Mouse (Mus musculus) layer of hippocampus, postnatal 14 days (tissue): ENCODE results near the gene Cyp1b1. TPM values are rescaled to one million over a fixed set of nuclear protein-coding genes. Genes with fewer than 3 reads are reported as not detected.

Source experiments
- DNase-seq, 2 experiments: peaks; one replicate each; pipeline ENCODE4 v3.0.0; 2021 to 2022; ENCODE audit warnings: low spot score in 2 of 2, mixed read lengths in 1 of 2
- total RNA-seq, 2 experiments: library from RNA; stranded (reverse); gene quantifications; 2 replicates each; pipeline ENCODE4 v1.2.3; 2021

Gene Cyp1b1
- total RNA-seq, 2 experiments from 2014 or later = 4.7 to 6.1 TPM

DNA sequence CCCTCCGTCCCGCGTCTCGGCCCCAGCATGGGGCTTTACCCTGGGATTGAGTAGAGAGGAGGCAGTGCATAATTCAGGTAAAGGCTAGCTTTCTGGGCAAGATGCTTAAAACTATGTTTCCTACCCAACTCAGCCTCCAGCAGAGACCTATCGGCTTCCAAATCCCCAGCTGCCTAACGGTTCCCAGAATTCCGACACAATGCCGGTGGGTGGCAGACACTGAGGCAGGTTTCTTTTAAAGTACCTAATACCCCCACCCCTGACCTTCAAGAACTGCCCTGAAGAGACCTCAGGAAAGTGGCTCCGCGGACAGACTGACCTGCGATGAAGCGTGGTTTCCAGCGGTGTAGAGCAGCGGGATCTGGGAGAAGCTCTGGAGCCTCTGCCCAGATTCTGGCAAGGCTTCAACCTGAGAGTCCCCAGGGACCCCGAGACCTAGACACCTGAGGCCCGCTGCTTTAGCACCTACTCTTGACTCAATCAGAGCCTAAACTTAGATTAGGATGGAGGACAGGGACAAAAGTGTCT lies 429 bp downstream of the Cyp1b1 start:
- no peak for DNase-seq

DNA sequence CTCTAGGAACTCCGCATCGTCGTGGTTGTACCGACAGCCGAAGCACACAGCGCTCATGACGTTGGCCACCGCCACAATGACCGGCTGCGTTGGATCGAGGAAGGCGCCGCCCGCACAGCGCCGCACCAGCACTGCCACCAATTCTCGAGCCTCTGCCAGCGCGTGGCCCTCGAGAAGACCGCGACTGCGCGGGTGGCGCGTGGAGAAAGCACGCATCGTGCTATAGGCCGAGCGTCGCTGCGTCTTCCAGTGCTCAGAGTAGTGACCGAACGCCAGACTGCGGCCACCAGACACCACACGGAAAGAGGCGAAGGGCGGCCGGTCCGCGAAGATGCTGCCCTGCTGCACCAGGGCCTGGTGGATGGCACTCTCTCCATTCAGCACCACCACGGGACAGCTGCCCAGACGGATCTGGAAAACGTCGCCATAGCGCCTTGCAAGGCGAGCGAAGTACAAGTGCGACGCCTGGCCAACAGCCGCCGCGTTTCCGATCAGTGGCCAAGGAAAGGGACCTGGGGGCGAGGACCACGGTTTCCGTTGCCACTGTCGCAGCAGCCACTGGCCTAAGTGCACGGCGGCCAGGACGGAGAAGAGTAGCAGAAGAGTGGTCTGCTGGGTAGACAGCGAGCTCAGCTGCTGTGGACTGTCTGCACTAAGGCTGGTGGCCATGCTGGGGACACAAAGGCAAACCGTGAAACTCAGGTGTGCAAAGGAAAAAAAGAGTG lies 1.1 kb downstream of the Cyp1b1 start:
- DNase-seq = no peak

- DNase-seq = no peak
Observed at GRCm38 (mm10) chr17:79713276-79713642, 1.6 kb downstream of the Cyp1b1 start.

- DNase-seq = no peak
Observed at GRCm38 (mm10) chr17:79712536-79712935, 2.3 kb downstream of the Cyp1b1 start.

DNA sequence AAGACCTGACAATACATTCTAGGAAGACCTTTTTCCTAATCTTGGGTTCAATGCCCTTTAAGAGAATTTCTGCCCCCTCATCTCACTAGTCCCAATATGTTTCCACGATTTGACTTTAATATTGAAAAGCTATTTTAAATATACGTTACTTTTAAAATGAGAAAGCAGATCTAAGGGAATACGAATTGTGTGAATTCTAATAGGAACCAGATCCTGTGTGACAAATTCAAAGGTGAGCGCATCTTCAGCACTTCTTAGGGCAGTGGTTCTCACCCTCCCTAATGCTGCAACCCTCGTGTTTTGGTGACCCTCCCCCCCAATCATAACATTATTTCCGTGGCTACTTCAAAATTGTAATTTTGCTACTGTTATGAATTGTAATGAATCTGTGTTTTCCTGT lies 2.9 kb downstream of the Cyp1b1 start:
- DNase-seq = no peak

DNA sequence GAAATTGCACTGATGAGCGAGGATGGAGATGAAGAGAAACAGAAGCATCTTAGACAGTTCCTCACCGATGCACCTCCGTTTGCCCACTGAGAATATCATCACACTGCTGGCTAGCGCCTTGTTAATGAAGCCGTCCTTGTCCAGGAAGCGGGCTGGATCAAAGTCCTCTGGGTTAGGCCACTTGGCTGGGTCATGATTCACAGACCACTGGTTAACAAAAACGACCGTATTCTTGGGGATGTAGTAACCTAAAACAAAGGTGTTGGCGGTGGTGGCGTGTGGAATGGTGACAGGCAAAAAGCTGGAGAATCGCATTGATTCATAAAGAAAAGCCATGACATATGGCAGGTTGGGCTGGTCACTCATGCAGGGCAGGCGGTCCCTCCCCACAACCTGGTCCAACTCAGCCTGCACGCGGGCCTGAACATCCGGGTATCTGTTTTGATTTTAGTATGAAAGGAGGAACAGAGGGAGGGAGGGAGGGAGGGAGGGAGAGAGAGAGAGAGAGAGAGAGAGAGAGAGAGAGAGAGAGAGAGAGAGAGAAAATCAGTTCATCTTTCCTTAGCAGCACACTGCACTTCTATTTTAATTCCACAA lies 4.5 kb downstream of the Cyp1b1 start:
- DNase-seq = no peak

GRCm38 (mm10) chr17:79709718-79710117 lies 5.1 kb downstream of the Cyp1b1 start:
- DNase-seq = no peak

GRCm38 (mm10) chr17:79708168-79708567 lies 6.7 kb downstream of the Cyp1b1 start:
- DNase-seq = no peak

GRCm38 (mm10) chr17:79705671-79706455 lies 9.0 kb downstream of the Cyp1b1 start:
- no peak for DNase-seq

DNA sequence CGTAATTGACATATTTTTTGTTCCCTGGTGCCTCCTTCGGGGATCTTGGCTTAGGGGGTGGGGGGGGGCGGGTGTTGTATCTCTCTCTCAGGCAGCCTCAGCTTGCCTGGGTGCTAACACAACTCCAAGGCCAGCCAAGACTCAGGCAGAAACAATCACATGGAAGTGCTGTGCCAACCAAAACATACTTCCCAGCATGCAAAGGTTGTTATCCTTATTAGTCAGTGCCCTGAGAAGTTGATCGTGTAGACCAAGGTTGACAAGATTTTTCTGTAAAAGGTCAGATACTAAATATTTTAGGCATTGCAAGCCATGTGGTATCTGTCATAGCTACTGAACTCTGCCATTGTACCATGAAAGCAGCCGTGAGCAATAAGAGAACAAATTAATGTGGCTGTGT lies 14.0 kb downstream of the Cyp1b1 start:
- DNase-seq = no peak

DNA sequence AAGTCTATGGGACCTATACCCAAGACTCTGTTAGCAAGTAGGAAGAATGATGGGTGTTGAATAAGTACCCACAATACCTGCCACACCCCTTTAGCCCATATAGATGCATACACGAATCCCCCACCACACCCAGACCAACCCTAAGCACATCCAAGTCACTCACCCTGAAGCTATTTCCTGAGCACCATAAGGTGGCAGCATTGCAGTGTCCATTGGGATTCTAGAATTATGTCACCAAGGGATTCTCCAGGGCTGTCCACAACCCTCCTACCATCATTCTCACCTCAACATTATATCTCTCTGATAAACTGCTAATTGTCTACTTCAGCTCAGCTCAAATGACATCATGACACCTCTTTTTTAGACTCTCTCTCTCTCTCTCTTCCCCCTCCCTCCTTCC lies 15.7 kb downstream of the Cyp1b1 start:
- DNase-seq = no peak

GRCm38 (mm10) chr17:79695541-79695940 lies 19.3 kb downstream of the Cyp1b1 start:
- no peak for DNase-seq

GRCm38 (mm10) chr17:79695106-79695505 lies 19.8 kb downstream of the Cyp1b1 start:
- no peak for DNase-seq

DNA sequence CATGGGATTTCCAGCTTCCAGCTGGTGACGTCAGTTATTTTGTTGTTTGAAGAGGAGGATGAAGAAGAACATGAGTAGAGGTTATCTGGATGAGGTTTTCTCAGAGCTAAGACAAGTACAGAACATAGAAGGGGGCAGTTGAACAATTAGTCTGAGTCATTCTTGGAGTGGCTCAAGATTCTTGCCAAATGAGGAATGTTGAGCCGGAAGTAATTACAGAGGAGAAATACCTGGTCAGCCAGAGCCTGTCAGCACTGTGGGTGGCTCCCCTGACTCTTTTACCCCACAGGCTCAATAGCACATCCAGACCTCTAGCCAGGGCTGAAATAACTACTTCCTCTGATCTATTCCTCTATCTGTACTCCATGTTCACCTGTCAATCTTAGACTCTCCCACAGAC lies 44.0 kb downstream of the Cyp1b1 start:
- DNase-seq = no peak

- DNase-seq = no peak
Observed at GRCm38 (mm10) chr17:79664106-79664417, 50.8 kb downstream of the Cyp1b1 start.

GRCm38 (mm10) chr17:79663393-79664105 lies 51.3 kb downstream of the Cyp1b1 start:
- peak in 1 of 2 experiments; percentile 67 for DNase-seq

DNA sequence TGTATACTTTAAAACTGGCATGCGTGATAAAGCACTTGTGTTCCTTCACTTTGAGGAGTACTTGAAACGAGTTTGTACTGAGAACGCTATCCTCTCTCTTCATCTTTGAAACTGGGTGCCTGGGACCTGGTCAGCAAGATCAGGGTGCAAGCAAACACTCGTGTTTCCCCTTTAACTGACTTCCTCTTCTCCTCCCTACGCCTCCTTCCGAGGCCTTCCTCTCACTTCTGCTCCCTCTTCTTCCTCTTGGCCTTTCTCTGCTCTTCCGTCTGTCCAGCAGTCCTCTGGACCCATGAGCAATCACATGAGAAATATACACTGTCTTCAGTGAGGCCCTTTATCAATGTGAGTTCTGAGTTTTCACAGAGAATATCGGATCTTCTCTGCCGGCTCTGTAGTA lies 53.0 kb downstream of the Cyp1b1 start:
- no peak for DNase-seq

GRCm38 (mm10) chr17:79661387-79661786 lies 53.5 kb downstream of the Cyp1b1 start:
- DNase-seq = peak; percentile 69 to 71

GRCm38 (mm10) chr17:79658863-79659262 lies 56.0 kb downstream of the Cyp1b1 start:
- DNase-seq = no peak

GRCm38 (mm10) chr17:79658452-79658851 lies 56.4 kb downstream of the Cyp1b1 start:
- no peak for DNase-seq

DNA sequence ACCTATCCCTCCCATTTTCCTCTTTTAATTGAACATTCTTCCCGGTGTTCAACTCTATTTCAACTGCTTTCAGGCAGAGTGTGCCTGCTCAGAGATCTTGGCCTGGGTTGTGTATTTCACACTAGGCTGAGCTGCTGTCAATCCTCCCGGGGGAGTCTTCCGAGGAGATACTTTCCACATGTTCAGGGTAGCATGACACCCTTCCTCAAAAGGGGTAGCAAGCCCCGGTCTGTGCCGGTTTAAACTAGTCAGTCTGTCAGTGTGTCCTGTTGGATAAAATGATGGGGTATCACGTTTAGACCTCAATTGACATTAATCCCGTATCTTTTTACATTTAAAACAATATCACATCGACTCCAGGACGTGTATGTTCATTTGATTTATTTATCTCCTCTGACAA lies 57.1 kb downstream of the Cyp1b1 start:
- no peak for DNase-seq

DNA sequence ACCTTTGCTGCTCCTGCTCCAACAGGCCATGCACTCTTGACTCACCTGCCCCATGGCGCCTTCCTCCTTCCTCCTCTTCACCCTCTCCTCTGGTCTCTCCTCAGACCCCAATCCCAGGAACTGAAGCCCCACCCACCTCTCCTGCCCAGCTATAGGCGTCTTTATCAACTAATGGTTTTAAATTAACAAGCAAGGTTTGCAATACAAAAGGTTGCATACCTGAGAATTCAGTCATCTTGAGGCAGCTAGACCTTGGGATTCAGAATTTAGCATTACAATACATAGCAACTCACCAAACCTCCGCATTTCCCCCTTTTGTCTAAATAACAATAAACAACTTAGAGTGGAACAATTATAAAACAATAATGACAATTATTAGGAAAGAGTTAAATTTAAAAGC lies 60.7 kb downstream of the Cyp1b1 start:
- no peak for DNase-seq
